Mouse (Mus musculus) bone marrow, adult 2 months (tissue): Measurements from ENCODE around the gene Slbp. TPM values are rescaled to one million over a fixed set of nuclear protein-coding genes. Genes with fewer than 3 reads are reported as not detected.

Experiments used
- H3K27ac ChIP-seq: fragments of 200-500 bp; 2 replicates; pipeline ENCODE4 v1.5.1; 2012; ENCODE audit warnings: low read depth, mild to moderate bottlenecking, control low read depth, inconsistent platforms, low read length; ENCODE audit not compliant: control insufficient read depth, poor library complexity, insufficient read depth
- H3K4me1 ChIP-seq: fragments of 200-500 bp; 2 replicates; pipeline ENCODE4 v1.6.1; 2011; ENCODE audit warnings: low read length; ENCODE audit not compliant: control insufficient read depth, insufficient read depth
- H3K4me3 ChIP-seq: fragments of 200-500 bp; replicated peaks from 2 replicates; pipeline ENCODE3; 2011; ENCODE audit warnings: mild to moderate bottlenecking, low read depth, low read length, control low read depth; ENCODE audit not compliant: control insufficient read depth
- CTCF ChIP-seq: fragments of 200-500 bp; IDR thresholded peaks from 2 replicates; pipeline ENCODE4 v1.5.1; 2011; ENCODE audit warnings: low read length, control low read depth; ENCODE audit not compliant: control insufficient read depth, insufficient read depth
- POLR2A ChIP-seq: fragments of 200-500 bp; IDR thresholded peaks from 2 replicates; pipeline ENCODE4 v1.6.1; 2011; ENCODE audit warnings: low read depth, mild to moderate bottlenecking, control low read depth, low read length, borderline replicate concordance; ENCODE audit not compliant: control insufficient read depth
- WGBS: fragments of 180-500 bp; shearing (Covaris S2); methylation state at CpG from one replicate; pipeline ENCODE4 v1.1.7; 2018; 5-methylcytosine and 5-hydroxymethylcytosine counted together
- polyA plus RNA-seq: library from polyadenylated mRNA; stranded (reverse); fragments of >200 nt; gene quantifications from 2 replicates; pipeline ENCODE4 v1.2.4, GENCODE M21; 2011; ENCODE audit warnings: low replicate concordance; ENCODE audit not compliant: missing spikeins, insufficient read depth, insufficient read length

Slbp gene
- polyA plus RNA-seq, 1 experiment = 194 TPM

DNA sequence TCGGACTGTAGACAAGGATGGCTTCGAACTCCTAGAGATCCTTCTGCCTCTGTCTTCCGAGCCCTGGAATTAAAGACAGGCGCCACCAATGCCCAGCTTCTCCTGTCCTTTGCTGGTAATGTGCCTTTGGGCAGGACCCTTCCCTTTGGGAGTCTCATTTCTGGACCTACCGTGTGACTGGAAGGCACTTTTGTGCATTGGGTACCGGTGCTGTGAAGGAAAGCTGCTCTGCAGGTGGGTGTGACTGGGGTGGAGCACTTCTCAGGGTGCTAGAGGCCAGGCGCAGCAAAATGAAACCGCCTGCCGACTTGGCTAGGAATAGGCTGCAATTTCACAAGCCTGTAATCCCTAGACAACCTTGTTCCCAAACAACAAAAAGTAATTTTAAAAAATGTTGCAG is 22.3 kb downstream of the Slbp start:
- peak overlapping the region; percentile 72 for H3K27ac ChIP-seq
- peak overlapping the region; percentile 69 for H3K4me3 ChIP-seq
- TF ChIP-seq CTCF (no peak), POLR2A (no peak)
- WGBS = 2% methylated on average over 9 of the region's 9 CpGs
- H3K4me1 ChIP-seq = peaks cover 9% of the 10 kb centered on the region

GRCm38 (mm10) chr5:33629301-33629987 is 22.9 kb downstream of the Slbp start, which contains the start of the genes Fam53a and Gm9903:
Gene Fam53a, minus strand, starts transcription at chr5:33629635.
Gene Gm9903, plus strand, starts transcription at chr5:33629925.
- Histone ChIP-seq H3K4me3 (peak within 1 kb of the TSS; percentile 98), H3K4me1 (peaks cover 9% of the 10 kb centered on the region), H3K27ac (peak within 1 kb of the TSS; percentile 97)
- WGBS = under 1% methylated on average over 99 of the region's 99 CpGs
- peak; percentile 14; the same call in 1 of the 2 replicates for TF ChIP-seq CTCF
- TF ChIP-seq POLR2A = peak; percentile 97

DNA sequence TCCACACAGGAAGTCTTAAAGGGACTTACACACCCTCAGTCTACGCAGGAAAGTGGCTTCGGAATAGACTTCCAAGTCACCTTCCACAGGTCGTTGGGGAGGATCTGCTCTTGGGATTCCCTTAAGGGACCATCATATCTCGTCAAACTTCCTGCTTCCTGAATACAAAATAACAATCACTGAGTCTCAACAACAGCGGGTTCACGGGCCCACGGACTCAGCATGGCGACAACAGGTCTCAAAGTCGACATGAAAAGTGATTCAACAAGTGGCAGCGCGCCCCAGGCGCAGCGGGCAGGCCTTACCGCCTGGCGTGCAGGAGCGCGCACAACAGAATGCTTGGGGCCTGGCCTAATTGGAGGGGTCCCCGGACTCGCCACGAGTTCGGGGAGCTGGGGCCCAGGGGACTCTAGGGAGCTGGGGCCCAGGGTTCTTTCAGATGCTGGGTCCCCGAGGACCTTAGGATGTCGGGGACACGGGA is 23.5 kb downstream of the Slbp start:
- 0 out of 2 replicates have a peak, but pooled peaks have one; percentile 5 for TF ChIP-seq POLR2A
- TF ChIP-seq CTCF = no peak
- peaks cover 9% of the 10 kb centered on the region for H3K4me1 ChIP-seq
- under 1% methylated on average over 24 of the region's 24 CpGs for WGBS
- H3K27ac ChIP-seq = peak overlapping the region; percentile 97
- peak overlapping the region; percentile 98 for H3K4me3 ChIP-seq

GRCm38 (mm10) chr5:33627968-33628367 is 24.4 kb downstream of the Slbp start:
- no peak for TF ChIP-seq CTCF
- 8% methylated on average over 4 of the region's 4 CpGs for WGBS
- H3K4me3 ChIP-seq = peak overlapping the region; percentile 33
- peaks cover 9% of the 10 kb centered on the region for H3K4me1 ChIP-seq
- no peak overlapping the region for H3K27ac ChIP-seq

- H3K27ac ChIP-seq = no peak overlapping the region
- peaks cover 5% of the 10 kb centered on the region for H3K4me1 ChIP-seq
- WGBS = 62% methylated on average over 3 of the region's 3 CpGs
- no peak overlapping the region for H3K4me3 ChIP-seq
- TF ChIP-seq POLR2A (no peak), CTCF (no peak)
Measured at GRCm38 (mm10) chr5:33623766-33624165, 28.6 kb downstream of the Slbp start.

DNA sequence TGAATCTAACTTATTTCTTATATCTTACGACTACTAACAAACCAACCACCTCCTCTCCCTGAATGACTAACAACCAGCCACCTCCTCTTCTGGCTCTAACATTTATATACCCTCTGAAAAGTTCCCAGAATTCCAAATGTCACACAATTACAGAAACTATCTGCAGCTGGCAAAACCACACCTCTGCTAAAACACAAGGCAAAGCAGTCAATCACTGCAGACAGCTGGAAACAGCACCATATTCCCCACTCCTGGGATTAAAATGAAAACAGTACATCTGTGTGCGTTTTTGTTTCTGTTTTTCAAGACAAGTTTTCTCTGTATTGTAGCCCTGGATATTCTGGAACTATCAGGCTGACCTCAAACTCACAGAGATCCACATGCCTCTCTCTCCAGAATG is 29.7 kb downstream of the Slbp start:
- Histone ChIP-seq H3K4me1 (peaks cover 2% of the 10 kb centered on the region), H3K27ac (no peak overlapping the region), H3K4me3 (no peak overlapping the region)
- 81% methylated on average over 2 of the region's 2 CpGs for WGBS
- no peak for TF ChIP-seq CTCF
- no peak for TF ChIP-seq POLR2A

- H3K4me1 ChIP-seq = no peaks in the 10 kb centered on the region
- H3K27ac ChIP-seq = no peak overlapping the region
- H3K4me3 ChIP-seq = no peak overlapping the region
- WGBS = 92% methylated on average over 6 of the region's 6 CpGs
- TF ChIP-seq CTCF (no peak), POLR2A (no peak)
Measured at GRCm38 (mm10) chr5:33614391-33614790, 38.0 kb downstream of the Slbp start.

DNA sequence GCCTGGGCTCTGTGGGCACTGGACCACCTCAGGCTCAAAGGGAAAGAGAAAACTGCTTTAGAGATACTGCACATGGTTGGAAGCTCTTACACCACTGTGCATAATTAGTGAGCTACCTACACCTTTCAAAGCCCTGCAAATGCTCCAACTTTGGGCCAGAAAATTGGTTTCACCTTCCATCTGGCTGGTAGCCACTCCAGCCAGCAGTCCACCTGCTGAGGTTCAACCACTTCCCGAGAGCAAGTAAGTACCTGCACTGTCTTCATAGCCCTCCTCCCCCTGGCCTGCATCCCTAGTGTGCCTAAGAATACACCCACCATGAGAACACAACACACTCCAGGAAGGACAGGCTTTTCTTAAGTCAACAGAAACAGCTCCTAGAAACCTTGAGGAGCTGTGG is 40.6 kb downstream of the Slbp start:
- no peak for TF ChIP-seq POLR2A
- H3K27ac ChIP-seq = no peak overlapping the region
- no peak overlapping the region for H3K4me3 ChIP-seq
- H3K4me1 ChIP-seq = no peaks in the 10 kb centered on the region
- 83% methylated on average over 1 of the region's 1 CpGs for WGBS

GRCm38 (mm10) chr5:33609226-33609625 is 43.1 kb downstream of the Slbp start:
- Histone ChIP-seq H3K27ac (no peak overlapping the region), H3K4me3 (no peak overlapping the region), H3K4me1 (no peaks in the 10 kb centered on the region)
- 77% methylated on average over 1 of the region's 1 CpGs for WGBS
- TF ChIP-seq CTCF = no peak
- TF ChIP-seq POLR2A = no peak
